Mouse (Mus musculus): ENCODE data around the gene Eif1. TPM values are rescaled to one million over a fixed set of nuclear protein-coding genes. Genes with fewer than 3 reads are reported as not detected.

Eif1 gene
- polyA plus RNA-seq, 1 experiment from 2014 or later: 1,854 TPM

Other genes starting within 250 kb of the Eif1 start
- not detected in 2 replicates for gene Krt32, start 231.7 kb upstream of the Eif1 start, polyA plus RNA-seq (2015; fragmentation: Nextera tagmentation; extraction: Ambion mirVana)
- gene Krt35, start 223.6 kb upstream of the Eif1 start, polyA plus RNA-seq (2015; fragmentation: Nextera tagmentation; extraction: Ambion mirVana): not detected in 2 replicates
- 0.20 TPM in 1 of 2 replicates, not detected in the other for gene Krt36, start 214.3 kb upstream of the Eif1 start, polyA plus RNA-seq (2015; fragmentation: Nextera tagmentation; extraction: Ambion mirVana)
- gene Krt13, start 198.3 kb upstream of the Eif1 start, polyA plus RNA-seq (2015; fragmentation: Nextera tagmentation; extraction: Ambion mirVana): 4.5 and 8.2 TPM in 2 replicates
- gene Krt15, start 184.0 kb upstream of the Eif1 start, polyA plus RNA-seq (2015; fragmentation: Nextera tagmentation; extraction: Ambion mirVana): 59.9 and 78.6 TPM in 2 replicates
- 349 and 432 TPM in 2 replicates for gene Krt19, start 171.2 kb upstream of the Eif1 start, polyA plus RNA-seq (2015; fragmentation: Nextera tagmentation; extraction: Ambion mirVana)
- not detected in 2 replicates for gene Krt9, start 126.6 kb upstream of the Eif1 start, polyA plus RNA-seq (2015; fragmentation: Nextera tagmentation; extraction: Ambion mirVana)
- gene Krt14, start 112.3 kb upstream of the Eif1 start, polyA plus RNA-seq (2015; fragmentation: Nextera tagmentation; extraction: Ambion mirVana): 2.1 and 5.0 TPM in 2 replicates
- not detected in 2 replicates for gene Krt16, start 71.0 kb upstream of the Eif1 start, polyA plus RNA-seq (2015; fragmentation: Nextera tagmentation; extraction: Ambion mirVana)
- 8.4 and 15.5 TPM in 2 replicates for gene Krt17, start 58.9 kb upstream of the Eif1 start, polyA plus RNA-seq (2015; fragmentation: Nextera tagmentation; extraction: Ambion mirVana)
- gene Krt42, start 50.0 kb upstream of the Eif1 start, polyA plus RNA-seq (2015; fragmentation: Nextera tagmentation; extraction: Ambion mirVana): not detected in 2 replicates
- not detected in 2 replicates for gene Gast, start 14.5 kb downstream of the Eif1 start, polyA plus RNA-seq (2015; fragmentation: Nextera tagmentation; extraction: Ambion mirVana)
- gene Hap1, start 36.2 kb downstream of the Eif1 start, polyA plus RNA-seq (2015; fragmentation: Nextera tagmentation; extraction: Ambion mirVana): 19.2 and 19.7 TPM in 2 replicates
- 165 and 167 TPM in 2 replicates for gene Jup, start 77.9 kb downstream of the Eif1 start, polyA plus RNA-seq (2015; fragmentation: Nextera tagmentation; extraction: Ambion mirVana)
- gene P3h4, start 95.0 kb downstream of the Eif1 start, polyA plus RNA-seq (2015; fragmentation: Nextera tagmentation; extraction: Ambion mirVana): 68.3 and 68.8 TPM in 2 replicates
- 148 and 152 TPM in 2 replicates for gene Fkbp10, start 95.8 kb downstream of the Eif1 start, polyA plus RNA-seq (2015; fragmentation: Nextera tagmentation; extraction: Ambion mirVana)
- gene Nt5c3b, start 121.9 kb downstream of the Eif1 start, polyA plus RNA-seq (2015; fragmentation: Nextera tagmentation; extraction: Ambion mirVana): 126 and 129 TPM in 2 replicates
- 0.60 and 0.73 TPM in 2 replicates for gene Klhl10, start 122.0 kb downstream of the Eif1 start, polyA plus RNA-seq (2015; fragmentation: Nextera tagmentation; extraction: Ambion mirVana)
- 8.3 and 8.4 TPM in 2 replicates for gene Klhl11, start 152.9 kb downstream of the Eif1 start, polyA plus RNA-seq (2015; fragmentation: Nextera tagmentation; extraction: Ambion mirVana)
- 150 and 155 TPM in 2 replicates for gene Acly, start 208.1 kb downstream of the Eif1 start, polyA plus RNA-seq (2015; fragmentation: Nextera tagmentation; extraction: Ambion mirVana)
- 4.0 and 4.5 TPM in 2 replicates for gene Ttc25, start 225.7 kb downstream of the Eif1 start, polyA plus RNA-seq (2015; fragmentation: Nextera tagmentation; extraction: Ambion mirVana)